Mouse (Mus musculus) thymus, adult 18-20 months (tissue): ENCODE measurements around the gene Pnma5.
"Not testable (repeated sequence)": the region's sequence is repeated elsewhere in the genome, so short reads cannot be mapped to it uniquely, and the experiment has no call there.

Experiments used
- DNase-seq, 2 experiments: peaks; one replicate each; pipeline ENCODE4 v3.0.0; 2022; ENCODE audit warnings: mixed read lengths in 2 of 2

Gene Pnma5

DNA sequence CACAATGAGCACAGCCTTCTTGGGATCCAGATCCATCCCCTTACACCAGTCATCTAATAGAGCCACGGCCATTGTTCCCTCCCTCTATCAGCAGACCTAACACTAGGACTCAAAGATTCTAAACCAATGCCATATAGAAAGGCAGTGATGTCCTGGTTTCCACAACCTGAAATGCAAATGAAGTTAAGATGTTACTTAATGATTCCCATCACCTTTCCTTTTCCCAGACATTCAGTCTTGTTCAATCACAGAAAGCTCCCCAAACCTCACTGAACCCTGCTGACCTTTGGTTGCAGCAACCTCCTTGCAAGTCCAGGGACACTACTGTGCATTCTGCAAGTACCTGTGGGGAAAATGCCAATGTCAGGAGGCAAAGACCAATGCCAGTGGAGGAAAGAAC lies at the start of gene Pnma5:
TSS of gene Pnma5 (minus strand) at position 101 of the 400 bp plus-strand sequence.
- no peak for DNase-seq

DNA sequence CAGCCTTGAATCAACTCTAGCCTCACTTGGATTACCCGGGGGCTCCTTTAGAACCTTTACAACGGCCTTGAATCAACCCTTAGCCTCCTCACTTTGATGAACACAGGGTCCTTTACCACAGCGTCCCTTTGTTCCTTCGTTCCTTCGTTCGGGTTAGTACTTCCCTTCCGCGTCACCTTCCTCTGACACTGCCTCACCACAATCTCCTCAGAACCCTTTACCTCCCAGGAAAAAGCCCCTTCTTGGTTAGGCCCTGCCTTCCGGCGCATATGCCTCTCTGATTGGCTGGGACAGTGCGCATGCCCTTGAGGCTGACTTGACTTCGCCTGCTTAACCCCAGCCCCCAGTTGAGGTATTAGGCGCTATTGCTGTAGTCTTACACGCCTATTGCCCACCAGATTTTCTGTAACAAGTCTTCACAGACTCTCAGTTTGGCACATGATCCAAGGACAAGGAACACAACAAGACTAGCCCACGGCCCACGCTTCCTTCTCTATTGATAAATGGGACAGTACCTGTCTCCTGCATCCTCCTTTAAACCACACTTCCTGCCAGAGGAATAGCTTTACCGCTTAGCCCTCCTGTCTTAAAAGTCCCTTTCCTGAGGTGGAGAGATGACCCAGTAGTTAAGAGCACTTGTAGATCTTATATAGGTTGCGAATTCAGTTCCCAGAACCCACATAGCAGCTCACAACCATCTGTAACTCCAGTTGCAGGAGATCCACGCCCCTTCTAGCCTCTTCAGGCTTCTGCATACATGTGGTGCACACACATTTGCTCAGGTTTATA lies 45.6 kb upstream of the Pnma5 start, which contains the start of gene Xlr4a:
TSS of gene Xlr4a (minus strand) at position 212 of the 789 bp plus-strand sequence.
- DNase-seq = peak; percentile 9 to 32

DNA sequence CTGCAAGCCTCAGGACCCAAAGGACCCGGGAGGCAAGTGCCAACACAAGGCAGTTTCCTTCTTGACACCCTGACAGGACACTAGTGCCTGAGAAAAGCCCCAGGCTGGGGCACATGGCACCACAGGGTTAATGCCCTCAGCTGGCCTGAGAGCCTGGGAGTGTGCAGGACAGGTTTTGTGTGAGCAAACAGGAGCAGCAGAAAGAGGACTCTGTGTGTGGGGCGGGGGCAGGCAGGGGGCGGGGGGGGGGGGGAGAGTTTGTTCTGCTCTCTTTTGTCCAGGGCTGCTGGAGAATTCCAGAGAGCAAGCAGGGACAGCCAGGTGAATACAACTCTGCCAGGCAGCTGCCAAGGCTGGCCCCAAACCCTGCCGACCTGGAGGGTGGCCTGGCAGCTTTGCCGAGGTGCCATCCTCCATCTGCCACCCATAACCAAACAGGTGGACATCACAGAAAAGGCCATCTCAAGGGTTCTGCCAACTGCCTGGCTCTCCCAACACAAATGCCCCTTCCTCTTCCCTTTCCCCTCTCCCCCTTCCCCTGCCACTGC lies 29.9 kb upstream of the Pnma5 start:
- not testable (repeated sequence) for DNase-seq

DNA sequence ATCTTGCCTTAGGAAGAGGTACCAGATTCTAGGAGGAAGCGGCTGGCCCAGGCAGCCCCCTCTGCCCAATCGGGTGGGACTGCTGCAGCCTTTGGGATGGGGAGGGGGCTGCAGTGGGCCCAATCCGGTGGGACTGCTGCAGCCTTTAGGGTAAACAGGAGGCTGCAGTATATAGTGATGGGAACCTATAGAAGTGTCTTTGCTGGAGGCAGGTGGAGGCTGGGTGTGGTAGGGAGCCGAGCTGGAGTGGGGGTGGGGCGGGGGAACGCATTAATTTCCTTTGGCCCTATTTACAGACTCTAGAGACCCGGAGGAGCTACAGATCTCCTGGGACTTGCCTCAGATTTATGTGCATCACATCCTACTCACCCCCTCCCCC lies 27.5 kb upstream of the Pnma5 start, which contains the start of gene Pnma3:
TSS of gene Pnma3 (plus strand) at position 373 of the 379 bp plus-strand sequence.
- DNase-seq = no peak

DNA sequence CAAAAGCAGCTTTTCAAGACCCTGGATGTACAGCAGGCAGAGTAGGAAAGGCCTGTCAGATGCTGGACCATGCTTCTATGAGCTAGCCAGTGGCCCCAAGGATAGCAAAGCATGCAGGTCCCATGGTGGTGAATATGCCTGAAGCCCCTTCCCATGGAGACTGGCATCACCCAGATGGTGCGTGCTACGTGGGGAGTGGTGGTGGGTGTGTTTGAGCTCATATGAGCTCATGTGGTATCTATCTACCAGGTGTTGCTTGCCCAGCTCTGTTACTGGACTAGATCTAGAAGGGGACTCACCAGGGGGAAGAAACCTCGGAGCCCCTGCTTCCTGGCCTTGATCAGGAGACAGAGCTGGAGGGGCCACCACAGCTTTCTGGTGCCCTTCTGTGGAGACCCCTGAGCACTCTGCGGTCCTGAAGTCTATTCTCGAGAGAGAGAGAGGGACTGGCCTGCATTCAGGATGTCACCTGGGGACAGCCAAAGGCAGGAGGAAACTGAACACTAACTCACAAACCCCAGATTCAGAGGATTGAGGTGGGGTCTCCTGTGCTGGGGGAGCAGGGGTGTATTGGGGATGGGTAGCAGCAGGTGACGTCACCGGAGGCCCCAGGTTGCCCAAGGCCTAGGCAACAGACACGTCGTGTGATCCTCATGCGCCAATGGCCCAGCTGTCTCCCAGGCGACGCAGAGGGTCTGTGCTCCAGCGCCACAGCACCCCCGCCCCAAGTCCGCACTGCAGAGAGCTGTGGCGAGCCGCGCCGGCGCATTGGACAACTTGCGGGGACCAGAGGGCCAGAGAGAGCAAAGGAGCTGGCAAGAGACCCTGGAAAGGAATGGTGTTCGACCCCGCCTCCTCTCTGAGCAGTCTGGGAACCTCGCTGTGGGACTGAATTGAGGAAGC lies 26.9 kb upstream of the Pnma5 start:
- DNase-seq = no peak

DNA sequence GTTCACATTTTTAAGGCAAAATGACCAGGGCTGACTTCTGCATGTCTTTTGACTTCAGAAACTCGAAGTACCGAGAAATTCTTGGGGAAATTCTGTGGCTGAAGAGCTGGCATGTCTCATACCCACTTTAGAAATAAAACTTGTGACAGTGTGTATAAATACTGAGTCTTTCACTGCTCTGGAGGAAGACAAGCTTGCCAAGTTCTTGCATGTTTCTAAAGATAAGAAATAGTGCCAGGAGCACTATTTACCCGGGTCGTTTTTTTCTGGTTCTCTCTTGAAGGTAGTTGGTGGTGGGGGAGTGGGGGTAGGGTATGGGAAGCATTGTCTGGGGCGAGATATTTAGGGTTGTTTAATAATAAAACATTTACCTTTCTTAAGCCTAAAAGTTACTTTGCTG lies 25.4 kb upstream of the Pnma5 start:
- no peak for DNase-seq

DNA sequence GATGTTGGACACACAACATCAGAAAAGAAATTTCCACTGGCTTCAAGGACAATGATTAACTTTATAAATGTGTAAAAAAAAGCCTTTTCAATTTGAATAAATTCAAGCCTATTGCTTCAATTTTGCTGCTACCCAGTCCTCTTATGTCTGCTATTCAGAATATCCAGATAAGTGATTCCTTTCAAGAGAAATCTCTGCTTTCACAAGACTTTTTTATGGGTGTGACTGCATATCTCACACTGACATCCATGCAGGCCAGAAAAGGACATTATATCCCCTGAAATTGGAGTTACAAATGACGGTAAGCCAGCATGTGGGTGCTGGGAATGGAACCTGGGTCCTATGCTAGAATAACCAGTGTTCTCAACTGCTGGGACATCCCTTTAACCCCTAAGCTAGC lies 24.6 kb upstream of the Pnma5 start:
- no peak for DNase-seq

DNA sequence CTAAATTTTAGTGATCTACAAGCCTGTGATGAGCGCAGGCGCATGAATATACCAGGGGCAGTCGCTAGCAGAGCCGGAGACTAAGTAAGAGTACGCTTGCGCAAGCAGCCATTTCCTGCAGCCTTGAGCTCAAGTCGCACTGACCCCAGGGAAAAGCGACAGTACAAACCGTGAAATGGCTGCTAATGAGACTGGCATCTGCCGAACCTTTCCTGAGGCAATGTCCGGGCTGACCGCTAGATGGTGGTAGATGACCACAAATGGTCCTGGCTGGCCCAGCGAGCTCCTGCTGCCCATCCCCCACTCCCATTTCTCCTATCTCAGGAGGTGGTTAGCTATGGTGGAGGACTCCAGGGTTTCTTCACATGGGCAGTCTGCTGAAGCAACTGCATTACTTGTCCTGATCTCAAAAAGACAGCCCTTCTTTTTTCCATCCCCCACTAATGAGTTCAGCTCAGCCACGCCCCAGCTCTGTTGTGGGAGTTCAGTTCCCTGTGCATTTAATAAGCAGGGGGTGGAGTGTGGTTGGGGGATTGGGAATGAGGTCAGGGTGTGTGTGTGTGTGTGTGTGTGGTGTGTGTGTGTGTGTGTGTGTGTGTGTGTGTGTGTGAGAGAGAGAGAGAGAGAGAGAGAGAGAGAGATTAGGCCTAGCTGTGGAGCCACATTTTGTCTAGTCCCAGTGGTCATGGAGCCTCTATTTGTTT lies 17.1 kb upstream of the Pnma5 start:
- peak; percentile 64 to 75 for DNase-seq

DNA sequence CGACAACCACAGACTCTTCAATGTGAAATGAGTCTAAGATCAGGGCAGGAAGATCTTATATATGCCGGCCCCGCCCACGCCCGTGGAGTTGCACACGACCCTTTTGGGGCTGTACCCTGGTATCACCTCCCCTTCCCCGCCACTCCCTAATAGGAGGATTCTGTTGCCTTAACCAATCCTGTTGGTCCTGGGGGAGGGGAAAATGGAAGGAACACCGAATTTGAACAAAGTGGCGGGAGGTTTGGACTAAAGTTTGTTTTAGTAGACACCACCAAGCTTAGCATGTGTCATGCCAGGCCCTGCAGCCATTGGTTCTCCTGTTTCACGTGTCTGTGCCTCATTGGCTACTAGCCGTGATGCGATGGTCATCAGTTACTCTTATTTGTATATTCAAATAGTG lies 2.8 kb upstream of the Pnma5 start:
- DNase-seq = no peak

DNA sequence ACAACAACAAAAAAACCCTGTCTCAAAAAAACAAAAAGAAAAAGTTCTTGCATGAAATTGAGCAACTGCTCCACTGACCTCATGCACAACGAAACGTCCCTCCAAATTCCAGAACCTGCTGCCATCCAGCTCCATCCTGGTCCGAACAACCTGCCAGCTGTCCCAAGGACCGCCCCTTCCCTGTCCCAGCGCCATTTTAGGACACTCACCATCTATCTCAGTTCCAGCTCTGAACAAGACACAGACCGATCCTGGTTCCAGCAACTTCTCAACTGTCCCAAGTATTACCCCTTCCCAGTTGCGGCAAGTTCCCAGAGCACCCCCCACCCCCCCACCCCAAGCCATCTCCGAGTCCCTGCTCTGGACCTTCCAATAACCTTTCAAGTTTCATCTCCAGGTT lies 1.9 kb upstream of the Pnma5 start:
- DNase-seq = no peak

DNA sequence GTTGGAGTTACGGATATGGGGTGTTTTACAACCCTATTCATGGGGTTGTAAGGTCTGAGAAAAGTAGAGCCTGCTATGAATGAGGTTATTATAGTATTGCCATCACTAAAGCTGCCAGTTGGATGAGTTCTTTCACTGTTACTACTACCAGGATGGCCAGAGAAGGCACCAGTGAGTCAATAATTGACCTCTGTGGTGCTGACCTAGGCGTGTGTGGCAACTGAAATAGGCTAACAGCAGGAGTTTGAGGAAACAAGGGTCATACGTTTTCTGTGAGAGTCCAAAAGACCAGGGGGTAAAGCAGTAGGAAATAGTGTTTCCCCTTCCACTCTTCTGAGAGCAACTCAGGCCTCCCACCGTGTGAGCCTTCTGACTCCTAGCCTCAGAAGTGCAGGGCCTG lies 24.1 kb downstream of the Pnma5 start:
- DNase-seq = no peak

DNA sequence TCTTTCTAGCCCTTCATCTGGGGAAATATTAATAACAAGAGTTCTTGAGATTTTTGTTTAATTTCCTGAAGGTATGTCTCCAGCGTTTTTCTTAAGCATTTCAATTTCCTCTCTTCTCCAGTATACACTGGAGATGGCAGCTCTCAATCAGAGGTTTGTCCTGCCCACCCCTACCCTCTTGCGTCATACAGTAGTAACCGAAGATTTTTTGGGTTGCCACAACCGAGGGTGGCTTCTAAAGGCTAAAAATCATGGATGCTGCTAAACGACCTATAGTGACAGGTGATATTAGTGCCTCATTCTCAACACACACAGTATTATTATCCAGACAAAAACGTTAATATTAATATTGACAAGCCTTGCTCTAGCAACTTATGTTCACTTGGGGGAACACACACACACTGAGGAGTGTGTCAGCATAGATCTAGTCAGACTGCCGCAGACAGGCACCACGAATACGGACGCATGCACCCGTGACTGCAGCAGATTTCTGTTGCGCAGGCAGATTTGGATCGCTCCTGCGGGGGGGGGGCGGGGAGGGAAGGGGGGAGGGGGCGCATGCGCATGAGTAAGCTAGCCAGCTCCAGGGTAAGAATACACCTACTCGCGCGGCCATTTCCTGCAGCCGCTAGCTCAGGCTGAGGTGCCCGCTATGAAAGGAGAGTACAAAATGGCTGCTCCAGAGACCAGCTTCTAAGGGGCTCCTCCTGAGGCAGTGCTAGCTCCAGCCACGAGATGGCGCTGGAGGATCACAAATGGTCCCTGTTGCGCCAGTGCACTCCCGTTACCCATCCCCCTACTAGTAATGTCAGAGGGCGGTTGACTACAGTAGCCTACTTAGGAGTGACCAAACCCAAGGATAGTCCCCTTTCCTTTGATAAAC lies 29.1 kb downstream of the Pnma5 start:
- peak; percentile 80 to 86 for DNase-seq

DNA sequence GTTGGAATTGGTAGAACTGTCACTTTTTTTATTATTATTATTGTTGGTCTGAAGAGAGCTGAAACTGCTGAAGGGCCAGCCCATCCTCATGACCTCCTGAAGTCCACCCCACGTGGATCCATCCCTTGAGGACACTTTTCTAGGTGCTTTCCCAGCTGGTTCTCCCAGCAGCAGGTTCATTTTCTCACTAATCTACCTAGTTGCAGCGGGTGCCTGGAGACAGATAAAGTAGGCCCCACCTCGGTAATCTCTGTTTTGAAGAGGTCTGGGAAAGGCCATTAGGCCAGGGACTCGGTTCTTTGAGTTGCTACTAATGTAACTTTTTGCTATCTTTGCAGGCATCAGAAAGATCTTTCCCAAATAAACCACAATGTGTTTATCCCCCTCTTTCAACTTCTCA lies 31.2 kb downstream of the Pnma5 start:
- DNase-seq = no peak

DNA sequence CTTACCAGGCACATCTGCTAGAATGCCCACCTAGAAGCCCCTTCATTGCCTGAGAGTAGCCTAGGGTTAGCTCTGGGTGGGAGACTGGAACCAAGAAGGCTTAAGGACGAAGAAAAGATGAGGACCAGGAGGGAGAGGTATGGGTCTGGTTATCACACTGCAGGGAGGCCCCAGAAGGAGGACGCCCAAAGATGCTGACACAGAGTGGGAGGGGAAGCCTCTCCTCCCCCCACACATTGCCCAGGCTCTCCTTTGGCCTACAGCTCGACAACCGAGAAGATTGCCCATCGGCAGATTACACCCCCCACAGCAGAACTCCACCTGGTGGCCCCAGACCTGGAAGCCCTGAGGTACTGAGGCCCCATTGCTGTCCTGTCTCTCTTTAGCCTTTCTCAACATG lies 33.8 kb downstream of the Pnma5 start:
- no peak for DNase-seq

DNA sequence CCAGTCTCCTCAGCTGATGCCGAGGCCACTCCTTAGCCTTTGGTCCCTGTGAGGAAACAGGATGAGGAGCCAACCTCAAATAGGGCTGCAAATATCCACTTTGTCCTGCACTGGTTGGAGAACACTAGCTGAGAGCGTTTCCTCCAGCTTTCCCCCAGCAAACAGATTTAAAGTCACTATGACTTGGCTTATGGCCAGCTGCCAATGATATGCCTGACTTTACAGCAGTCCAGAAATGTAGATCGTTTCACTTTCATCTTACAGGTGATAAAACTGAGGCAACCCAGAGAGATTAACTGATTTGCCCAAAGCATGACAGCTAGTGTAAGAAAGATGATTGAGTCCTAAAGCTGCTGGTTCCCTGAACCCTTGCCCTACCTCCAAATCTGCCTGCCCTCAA lies 41.4 kb downstream of the Pnma5 start:
- no peak for DNase-seq

DNA sequence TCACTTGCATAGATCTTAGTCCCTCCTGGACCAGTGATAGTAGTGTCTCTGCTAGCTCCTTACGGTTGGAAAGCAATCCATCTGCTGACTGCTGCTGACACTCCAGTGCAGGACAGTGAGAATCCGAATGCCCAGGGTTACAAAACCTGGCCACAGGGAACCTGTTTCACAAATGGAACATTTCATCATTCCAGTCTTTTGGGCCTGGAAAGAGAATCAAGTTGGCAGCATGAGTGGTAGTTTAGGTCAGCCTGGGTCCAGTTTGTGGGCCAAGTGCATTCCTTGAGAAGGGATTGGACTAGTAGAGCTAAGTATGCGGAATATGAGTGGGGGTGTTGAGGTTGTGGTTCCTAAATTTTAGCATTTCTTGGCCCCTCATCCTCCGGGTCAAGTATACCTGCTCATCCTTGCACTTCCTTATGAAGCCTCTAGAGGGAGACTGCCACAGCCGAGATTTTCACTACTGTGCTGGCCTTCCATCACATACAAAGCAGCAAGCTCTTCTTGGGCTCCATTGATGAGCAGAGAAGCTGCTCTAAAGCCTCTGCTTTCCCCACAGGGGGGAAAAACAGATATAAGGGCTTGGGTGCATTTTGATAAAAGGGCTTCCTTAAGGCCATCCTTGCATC lies 44.5 kb downstream of the Pnma5 start:
- no peak for DNase-seq

DNA sequence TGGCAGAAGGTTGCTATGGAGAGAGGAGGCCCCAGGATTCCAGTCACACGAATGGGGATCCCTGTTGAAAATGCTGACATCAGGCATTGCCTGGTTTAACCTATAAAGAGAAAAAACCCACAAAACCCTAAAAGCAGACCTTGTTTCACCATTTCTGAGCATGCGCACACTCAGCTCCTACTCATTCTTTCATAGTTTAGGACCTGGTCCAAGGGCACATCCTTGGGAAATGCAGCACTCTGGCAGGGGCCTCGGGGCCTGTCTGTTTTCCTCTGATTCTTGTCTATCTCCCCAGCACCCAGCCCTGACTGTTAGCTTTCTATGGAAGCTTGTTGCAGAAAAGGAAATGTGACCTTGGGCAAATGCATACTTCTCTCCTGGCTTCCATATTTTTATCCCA lies 46.3 kb downstream of the Pnma5 start:
- no peak for DNase-seq

DNA sequence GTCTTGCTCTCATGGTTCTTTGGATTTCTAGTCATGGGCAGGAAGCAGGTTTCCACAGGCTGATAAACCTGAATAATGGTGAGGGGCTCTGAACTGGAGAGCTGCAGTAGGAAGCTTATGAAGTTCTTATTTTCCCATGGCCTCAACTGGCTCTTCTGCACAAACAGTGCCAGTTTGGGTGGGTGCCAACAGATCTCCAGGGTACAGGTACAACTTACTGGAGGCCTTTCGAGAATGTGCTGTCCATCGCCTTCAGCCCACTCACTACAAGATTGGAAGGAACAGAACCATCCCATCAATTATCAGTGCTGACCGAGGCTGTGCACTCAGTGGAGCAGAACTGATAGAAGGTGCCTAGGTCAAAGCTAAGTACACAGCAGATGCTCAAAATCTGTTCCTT lies 48.5 kb downstream of the Pnma5 start:
- no peak for DNase-seq

DNA sequence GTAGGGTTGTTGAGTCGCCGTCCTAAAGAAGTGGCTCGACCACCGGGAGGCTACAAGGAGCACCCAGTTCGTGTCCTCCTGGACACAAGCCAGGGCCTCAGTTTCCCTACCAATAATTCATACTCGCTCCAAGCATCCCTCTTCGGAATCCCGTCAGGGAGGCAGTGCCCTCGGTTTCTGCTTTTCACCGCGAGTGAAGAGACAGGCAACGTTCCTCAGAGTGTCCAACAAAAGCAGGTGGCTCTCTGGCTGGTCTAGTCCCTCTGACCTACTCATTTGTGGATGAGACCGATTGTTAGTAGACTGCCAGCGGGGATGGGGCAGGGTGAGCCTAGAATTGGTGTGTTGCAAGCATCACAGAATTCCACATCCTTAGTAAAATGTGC lies 49.4 kb downstream of the Pnma5 start:
- no peak for DNase-seq

DNA sequence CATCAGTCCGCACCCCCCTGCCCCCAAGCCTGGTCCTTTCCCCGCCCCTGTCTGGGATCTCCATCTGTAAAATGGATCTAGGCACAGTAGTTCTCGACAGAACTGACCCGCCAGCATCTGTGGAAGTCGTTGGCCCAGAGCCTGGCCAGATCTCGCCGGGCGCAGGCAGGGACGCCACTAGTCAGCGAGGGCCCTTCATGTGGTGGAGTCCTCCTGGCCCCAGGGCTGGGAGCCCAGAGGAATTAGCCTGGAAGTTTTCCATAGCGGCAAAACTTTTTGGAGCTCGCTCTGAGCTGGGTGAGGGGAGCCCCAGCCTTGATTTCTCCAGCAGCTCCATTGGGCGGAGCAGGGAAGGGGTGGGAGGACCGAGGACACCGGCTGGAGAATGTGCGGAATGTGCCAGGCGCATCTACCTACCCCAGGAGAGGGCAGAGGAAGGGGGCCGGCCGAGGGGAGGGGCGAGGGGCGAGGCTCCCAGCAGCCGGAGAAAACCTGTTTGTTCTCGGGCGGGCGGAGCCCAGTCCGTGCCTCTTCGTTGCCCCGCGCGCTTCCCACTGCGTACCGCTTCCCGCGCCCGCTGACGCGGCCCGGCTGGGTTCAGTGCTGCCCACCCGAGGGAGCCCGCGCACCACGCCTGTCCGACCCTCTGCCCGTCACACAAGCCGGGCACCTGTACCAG lies 49.9 kb downstream of the Pnma5 start, which contains the start of gene Zfp185:
TSS of gene Zfp185 (plus strand) at position 499 of the 679 bp plus-strand sequence.
- peak; percentile 35 to 36 for DNase-seq

DNA sequence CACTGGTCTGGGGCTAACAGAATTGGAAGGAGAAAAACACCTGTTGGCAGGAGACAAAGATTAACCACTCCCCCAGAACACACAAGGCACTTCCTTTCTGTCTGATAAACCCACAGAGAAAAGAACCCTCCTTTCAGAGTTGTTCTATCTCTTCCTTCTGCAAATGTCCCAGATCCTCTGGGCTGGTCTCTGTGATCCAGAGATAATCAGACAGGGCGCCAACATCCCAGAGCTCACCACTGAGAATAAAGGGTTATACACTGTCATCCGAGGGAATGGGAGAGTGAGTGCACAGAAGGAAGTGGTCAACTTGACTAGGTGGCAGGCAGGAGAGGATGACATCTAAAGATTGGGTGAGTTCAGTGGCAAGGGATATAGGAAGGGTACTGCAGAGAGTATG lies 51.3 kb downstream of the Pnma5 start:
- DNase-seq = no peak
